Mouse (Mus musculus): ENCODE measurements around the gene Krtap1-4.

DNA sequence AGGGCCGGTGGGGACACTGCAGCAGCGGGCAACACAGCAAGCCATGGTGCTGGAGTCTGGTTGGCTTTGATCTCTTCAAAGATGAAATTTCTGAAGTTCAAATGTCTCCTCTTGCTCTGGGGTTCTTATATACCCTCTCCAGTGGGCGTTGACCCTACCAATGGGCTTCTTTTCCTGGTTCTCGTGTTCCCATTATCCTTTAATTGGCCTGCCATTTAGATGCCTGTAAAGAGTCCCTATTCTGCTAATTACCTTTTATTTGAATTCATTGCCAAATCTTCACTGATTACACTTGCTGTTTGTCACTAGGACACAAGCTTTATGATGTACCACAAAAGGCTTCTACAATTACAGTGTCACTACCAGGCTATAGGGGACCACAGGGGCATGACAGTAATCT is 32.7 kb downstream of the Krtap1-4 start, which contains the start of gene Krtap3-3:
- TF ChIP-seq CTCF (IDR thresholded peaks at IDR 0.05; ENCODE audit: extremely low read depth, insufficient read length, insufficient replicate concordance, low read depth, low read length) (no peak), POLR2A (IDR thresholded peaks at IDR 0.05; ENCODE audit: low read depth, low read length) (no peak)

Data from small intestine, adult 2 months (tissue).